Mouse (Mus musculus): ENCODE measurements around the gene Tfrc.

Tfrc gene

DNA sequence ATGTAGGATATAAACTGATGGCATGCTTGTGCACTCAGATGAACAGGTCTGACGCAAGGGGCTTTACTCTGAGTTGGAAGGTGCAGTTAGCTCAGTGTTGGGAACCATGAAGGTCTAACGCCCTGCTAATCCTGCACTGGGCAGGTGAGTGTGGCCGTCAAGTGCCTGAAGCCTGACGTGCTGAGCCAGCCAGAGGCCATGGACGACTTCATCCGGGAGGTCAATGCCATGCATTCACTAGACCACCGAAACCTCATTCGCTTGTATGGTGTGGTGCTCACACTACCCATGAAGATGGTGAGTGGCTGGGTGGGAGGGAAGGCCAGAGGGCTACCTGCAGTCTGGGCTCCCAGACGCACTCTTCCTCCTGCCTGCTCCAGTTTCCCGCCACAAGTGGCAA is 60.5 kb downstream of the Tfrc start:
- DNase-seq (ENCODE audit: low spot score): no peak

DNA sequence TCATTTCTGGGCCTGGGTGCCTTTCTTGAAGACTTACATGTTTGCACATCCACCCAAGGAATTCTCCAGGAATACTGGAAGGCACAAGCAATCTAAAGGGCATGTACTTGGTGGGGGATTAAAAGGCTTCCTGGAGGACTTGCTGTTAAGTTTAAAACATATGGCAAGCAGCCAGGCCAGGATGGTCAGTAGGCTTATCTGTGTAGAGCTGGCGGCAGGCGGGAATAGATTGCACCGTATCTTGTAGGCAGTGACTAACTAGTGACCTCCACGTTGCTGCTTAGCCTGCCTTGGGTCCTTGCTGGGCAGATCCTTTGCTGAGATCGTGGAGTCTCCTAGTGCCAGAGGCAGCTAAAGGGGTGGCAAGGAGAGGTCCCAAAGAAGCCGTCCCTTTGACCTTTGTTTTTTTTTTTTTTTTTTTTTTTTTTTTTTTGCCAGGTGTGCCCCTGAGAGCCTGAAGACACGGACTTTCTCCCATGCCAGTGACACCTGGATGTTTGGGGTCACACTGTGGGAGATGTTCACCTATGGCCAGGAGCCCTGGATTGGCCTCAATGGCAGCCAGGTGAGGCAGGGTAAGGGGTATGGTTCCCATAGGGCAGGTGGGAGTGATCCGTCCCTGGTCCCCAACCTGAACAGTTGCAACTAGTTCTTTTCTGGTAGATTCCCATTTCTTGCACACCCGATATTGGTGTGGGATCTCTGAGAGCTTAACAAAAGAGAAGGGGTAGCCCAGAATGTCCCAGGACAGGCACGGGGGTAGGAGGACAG is 61.8 kb downstream of the Tfrc start:
- DNase-seq (ENCODE audit: low spot score): no peak

DNA sequence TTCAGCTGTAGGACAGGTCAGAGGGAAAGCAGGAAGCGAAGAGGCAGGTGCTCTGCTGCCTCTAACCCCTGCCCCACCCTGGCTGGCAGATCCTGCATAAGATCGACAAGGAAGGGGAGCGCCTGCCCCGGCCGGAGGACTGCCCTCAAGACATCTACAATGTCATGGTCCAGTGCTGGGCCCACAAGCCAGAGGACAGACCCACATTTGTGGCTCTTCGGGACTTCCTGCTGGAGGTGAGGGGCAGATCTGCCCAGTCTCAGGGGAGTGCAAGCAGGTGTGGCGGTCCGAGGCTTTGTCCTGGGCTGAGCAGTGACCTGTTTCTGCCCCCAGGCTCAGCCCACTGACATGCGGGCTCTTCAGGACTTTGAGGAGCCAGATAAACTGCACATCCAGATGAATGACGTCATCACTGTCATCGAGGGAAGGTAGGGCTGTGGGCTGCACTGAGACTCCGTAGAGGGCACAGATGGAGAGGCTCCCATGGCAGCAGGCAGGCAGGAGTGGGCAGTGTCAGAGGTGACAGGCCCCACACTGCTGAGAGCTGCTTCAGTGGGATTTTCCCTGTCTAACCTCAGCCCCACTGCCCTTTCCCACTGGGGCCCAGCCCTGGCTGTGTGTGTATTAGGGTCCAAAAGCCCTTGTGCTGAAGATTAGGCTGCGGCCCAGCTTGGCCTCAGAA is 62.6 kb downstream of the Tfrc start:
- DNase-seq (ENCODE audit: low spot score): no peak

DNA sequence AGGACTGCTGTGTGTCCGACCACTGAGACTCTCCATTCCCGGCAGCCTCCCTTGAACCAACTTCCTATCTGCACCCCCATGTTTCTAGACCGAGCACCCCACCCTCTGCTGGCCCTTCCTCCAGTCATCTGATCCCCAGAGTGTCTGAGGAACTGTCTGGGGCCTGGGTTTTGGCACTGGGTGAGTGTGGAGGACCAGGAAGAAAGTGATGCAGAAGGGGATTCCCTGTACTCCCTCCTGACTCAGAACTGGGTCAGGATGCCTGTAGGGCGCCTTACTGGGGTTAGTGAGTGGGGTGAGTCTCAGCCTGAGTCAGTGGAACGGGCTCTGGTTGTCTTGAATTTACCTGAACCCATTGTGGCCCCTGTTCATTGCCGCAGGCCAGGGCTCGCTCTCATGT is 63.5 kb downstream of the Tfrc start:
- no peak for DNase-seq (ENCODE audit: low spot score)

DNA sequence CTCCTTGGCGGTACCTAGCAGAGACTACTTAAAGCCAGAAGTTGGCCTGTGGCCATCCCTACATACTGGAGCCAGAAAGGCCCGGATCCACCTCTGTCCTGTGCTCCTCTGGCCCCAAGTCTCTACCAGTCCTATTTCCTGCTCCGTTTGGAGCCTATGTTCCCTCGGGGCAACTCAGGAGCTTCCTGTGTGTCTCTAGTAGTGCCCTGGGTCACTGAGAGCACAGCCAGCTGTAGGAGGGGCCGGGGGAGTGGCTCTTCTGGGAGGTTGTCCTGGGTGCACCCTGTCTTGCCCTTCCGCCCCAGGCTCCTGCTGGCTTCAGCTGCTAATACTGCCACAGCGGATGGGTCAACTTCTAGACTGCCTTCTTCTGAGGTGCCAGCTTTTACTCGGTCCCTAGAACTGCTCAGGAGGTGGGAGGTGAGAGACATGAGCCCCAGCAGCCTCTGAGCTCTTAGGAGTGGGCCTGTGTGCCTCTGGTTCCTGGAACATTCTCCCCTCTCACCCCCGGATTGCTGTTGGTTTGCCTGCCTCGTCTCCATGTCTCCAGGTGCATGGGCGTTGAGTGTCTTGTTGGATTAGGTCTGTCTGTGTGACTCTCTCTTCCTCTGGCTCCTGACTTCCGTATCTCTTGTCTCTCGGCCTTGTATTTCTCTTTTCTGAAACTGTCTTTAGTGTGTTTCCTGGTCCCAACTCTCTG is 64.3 kb downstream of the Tfrc start:
- DNase-seq (ENCODE audit: low spot score): no peak

DNA sequence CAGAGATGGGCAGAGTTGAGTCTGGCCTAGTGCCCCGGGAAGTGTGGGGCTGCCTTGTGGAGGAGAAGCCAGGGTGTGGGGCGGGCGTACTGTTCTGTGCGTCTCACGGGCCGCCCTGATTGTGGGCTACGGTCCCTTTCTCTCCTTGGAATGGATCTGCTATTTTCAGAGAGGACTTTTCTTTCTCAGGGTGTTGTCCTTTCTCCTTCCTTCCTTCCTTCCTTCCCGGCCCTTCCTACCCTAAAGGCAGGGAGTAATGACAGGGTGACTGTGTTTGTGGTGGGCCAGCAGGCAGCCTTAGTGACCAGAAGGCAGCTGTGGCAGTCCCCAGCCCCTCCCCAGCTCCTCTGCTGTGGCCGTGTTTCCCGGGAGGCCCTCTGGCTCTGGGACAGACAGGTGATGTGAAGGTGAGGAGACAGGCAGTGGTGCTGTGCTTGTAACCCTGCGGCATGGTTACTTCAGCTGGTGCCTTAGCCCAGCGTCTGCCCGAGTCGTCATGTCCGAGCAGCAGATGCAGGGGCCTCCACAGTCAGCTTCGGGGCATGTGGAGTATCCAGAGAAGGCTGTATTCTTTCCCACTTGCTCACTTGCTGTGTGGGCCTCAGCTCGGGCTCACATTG is 65.5 kb downstream of the Tfrc start:
- no peak for DNase-seq (ENCODE audit: low spot score)

DNA sequence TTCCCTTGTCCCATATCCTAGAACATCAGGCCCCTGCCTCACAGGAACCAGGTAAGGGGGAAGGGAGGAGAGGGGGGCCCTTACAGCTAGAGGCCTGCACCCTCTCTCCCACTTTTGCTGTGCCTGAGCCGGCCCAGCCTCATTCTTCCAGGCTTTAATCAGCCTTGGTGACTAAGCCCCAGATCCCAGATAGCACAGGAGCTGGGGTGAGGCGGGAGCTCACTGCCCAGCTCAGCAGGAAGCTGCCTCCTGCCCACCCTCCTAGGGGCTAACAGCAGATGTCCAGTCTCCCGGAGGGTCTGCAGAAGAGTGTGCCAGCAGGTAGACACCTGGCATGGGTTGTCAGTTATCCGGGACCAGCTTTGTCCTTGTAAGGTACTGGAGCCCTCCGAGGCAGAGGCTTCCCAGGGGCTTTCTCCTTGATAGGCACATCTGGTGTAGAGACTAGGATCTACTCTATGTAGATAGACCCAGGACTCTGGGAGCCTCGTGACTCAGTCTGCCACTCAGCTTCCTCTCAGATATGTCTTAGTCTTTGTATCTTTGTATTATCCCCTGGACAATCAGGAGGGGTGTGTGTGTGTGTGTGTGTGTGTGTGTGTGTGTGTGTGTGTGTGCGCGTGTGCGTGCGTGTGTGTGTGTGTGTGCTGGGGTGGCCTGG is 68.5 kb downstream of the Tfrc start:
- DNase-seq (ENCODE audit: low spot score): no peak

DNA sequence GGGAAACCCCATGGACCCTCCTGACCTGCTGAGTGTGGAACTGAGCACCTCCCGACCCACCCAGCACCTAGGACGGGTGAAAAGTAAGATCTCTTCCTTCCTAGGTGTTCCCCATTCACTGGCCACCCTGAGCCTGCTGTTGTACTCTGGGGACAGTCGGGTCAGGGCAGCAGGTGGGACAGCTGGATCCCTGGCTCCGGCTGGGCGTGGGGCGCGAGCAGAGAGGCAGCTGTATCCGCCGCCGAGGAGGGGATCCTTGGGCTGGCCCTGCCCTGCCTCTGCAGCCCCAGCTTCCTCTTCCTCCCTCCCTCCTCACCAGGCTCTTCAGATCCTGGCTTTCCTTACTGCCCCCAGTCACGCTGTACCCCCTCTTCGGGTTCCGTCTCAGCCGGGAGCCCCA is 69.2 kb downstream of the Tfrc start:
- no peak for DNase-seq (ENCODE audit: low spot score)

DNA sequence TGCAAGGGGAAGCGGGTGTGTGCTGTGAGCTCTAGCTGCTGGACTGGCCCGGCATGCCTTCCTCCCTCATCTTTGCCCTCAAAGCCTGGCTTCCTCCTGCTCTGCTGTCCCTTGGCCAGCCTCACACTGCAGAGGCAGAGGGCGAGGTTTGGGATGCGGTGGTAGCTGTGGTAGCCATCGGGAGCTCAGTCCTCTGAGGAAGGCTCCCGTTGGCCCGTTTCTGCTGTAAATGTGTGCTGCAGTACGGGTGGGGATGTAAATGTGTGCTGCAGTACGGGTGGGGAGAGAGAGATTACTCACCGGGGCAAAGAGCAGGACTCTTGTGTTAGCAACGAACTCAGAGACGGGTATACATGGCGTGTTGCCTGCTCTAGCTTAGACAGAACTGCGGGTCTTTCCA is 70.1 kb downstream of the Tfrc start:
- DNase-seq (ENCODE audit: low spot score): no peak

DNA sequence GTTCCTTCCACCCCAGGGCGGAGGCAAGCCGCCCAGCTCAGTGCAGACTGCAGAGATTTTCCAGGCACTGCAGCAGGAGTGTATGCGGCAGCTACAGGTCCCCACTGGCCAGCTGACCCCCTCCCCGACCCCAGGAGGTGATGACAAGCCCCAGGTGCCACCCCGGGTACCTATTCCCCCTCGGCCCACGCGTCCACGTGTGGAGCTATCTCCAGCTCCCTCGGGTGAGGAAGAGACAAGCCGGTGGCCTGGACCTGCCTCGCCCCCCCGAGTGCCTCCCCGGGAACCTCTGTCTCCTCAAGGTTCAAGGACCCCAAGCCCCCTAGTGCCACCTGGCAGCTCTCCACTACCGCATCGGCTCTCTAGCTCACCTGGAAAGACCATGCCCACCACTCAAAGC is 71.3 kb downstream of the Tfrc start:
- DNase-seq (ENCODE audit: low spot score): no peak

DNA sequence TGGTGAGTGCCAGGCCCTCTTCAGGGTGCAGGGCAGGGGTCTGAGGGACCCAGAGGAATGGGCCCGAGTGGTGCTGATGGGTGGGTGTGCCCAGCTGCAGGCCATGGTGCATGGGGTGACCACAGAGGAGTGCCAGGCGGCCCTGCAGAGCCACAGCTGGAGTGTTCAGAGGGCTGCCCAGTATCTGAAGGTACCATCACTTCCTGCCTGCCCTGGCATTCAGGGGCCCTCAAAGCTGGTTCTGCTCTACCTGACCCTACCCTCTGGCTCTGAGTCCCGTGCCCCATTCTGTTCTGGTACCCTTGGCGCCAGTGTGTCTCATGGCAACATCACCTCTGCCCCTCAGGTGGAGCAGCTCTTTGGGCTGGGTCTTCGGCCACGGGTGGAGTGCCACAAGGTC is 72.1 kb downstream of the Tfrc start:
- DNase-seq (ENCODE audit: low spot score): no peak

DNA sequence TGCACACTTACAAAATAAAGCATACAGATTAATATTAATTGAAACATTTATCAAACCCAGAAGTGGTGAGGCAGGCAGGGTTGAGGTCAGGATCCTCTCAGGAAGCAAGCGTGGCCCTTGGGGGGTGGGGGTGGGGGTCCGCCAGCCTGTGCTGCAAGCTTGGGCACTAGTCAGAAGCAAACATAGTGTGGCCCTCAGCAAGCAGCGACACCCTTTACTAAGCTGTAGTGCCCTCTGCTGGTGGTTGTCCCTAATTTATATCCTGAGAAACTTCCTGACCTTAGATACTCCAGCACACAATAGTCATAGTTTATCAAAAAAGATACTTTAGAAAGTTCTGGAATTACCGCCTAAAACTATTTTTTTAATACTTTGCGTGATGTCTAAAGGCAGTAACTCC is 73.5 kb downstream of the Tfrc start:
- DNase-seq (ENCODE audit: low spot score): peak; percentile 90
